Mouse (Mus musculus) CD4-positive, CD25-positive, alpha-beta regulatory T cell, adult 4 months (primary cell): Measurements from ENCODE around the gene Prpf31. TPM values are rescaled to one million over a fixed set of nuclear protein-coding genes. Genes with fewer than 3 reads are reported as not detected.

ENCODE experiments used
- polyA plus RNA-seq, 2 experiments: library from polyadenylated mRNA; unstranded; fragments of 100-300 nt; shearing (Covaris generic); gene quantifications; one replicate each; pipeline ENCODE4 v1.2.1; 2017

The Prpf31 gene
- polyA plus RNA-seq, 2 experiments from 2014 or later = 95.1 to 114 TPM

Other genes starting within 250 kb of the Prpf31 start
- gene Cacng8, start 239.3 kb upstream of the Prpf31 start, polyA plus RNA-seq = not detected
- not detected for gene Cacng6, start 205.8 kb upstream of the Prpf31 start, polyA plus RNA-seq
- not detected for gene Tarm1, start 127.4 kb upstream of the Prpf31 start, polyA plus RNA-seq
- under 1 TPM in 1 of 2 experiments, not detected in 1; 0.24 TPM for gene Oscar, start 13.8 kb upstream of the Prpf31 start, polyA plus RNA-seq
- gene Ndufa3, start 12.6 kb upstream of the Prpf31 start, polyA plus RNA-seq = 100 to 1,000 TPM; 538 to 754 TPM
- gene Tfpt, start 56 bp upstream of the Prpf31 start, polyA plus RNA-seq = 10 to 100 TPM; 16.0 to 21.3 TPM
- gene Cnot3, start 15.3 kb downstream of the Prpf31 start, polyA plus RNA-seq = 10 to 100 TPM; 30.3 to 50.6 TPM
- gene Leng1, start 35.9 kb downstream of the Prpf31 start, polyA plus RNA-seq = 1 to 10 TPM; 6.8 to 8.6 TPM
- gene Tmc4, start 47.6 kb downstream of the Prpf31 start, polyA plus RNA-seq = 10 to 100 TPM; 11.0 to 17.7 TPM
- 10 to 100 TPM in 1 of 2 experiments, 1 to 10 TPM in 1; 9.2 to 11.2 TPM for gene Tsen34, start 62.9 kb downstream of the Prpf31 start, polyA plus RNA-seq
- gene Mboat7, start 63.5 kb downstream of the Prpf31 start, polyA plus RNA-seq = 10 to 100 TPM; 19.4 to 25.7 TPM
- gene Rps9, start 74.0 kb downstream of the Prpf31 start, polyA plus RNA-seq = 1,000 to 10,000 TPM; 4,852 to 4,938 TPM
- 1 to 10 TPM in 1 of 2 experiments, under 1 TPM in 1; 0.38 to 1.6 TPM for gene Pirb, start 90.4 kb downstream of the Prpf31 start, polyA plus RNA-seq
- under 1 TPM; 0.20 to 0.62 TPM for gene Gm15448, start 195.7 kb downstream of the Prpf31 start, polyA plus RNA-seq
- under 1 TPM; 0.15 to 0.32 TPM for gene Pira2, start 215.1 kb downstream of the Prpf31 start, polyA plus RNA-seq